Mouse (Mus musculus) lung, embryonic 15.5 days (tissue): ENCODE data around the gene Slc25a28. TPM values are rescaled to one million over a fixed set of nuclear protein-coding genes. Genes with fewer than 3 reads are reported as not detected.

ENCODE experiments used
- ATAC-seq: fragments of 200-750 bp; cut with Nextera tagmentation; 2 replicates; pipeline ENCODE4 v1.8.0; 2017; ENCODE audit warnings: moderate number of reproducible peaks, borderline replicate concordance; ENCODE audit not compliant: low FRiP score, low TSS enrichment; ENCODE audit errors: extremely low read depth
- H3K27ac ChIP-seq: fragments of 300-500 bp; sonication (generic); 2 replicates; pipeline ENCODE4 v1.5.1; 2015; ENCODE audit warnings: moderate library complexity, mild to moderate bottlenecking, inconsistent platforms
- H3K27me3 ChIP-seq: fragments of 300-500 bp; sonication (generic); 2 replicates; pipeline ENCODE4 v1.6.1; 2015; ENCODE audit warnings: inconsistent platforms
- H3K36me3 ChIP-seq: fragments of 300-500 bp; sonication (generic); 2 replicates; pipeline ENCODE4 v1.6.1; 2015; ENCODE audit warnings: inconsistent platforms
- H3K4me1 ChIP-seq: fragments of 300-500 bp; sonication (generic); 2 replicates; pipeline ENCODE4 v1.6.1; 2015; ENCODE audit warnings: inconsistent platforms
- H3K4me2 ChIP-seq: fragments of 300-500 bp; sonication (generic); 2 replicates; pipeline ENCODE4 v1.6.1; 2015; ENCODE audit warnings: inconsistent platforms, mild to moderate bottlenecking, moderate library complexity
- H3K4me3 ChIP-seq: fragments of 300-500 bp; sonication (generic); 2 replicates; pipeline ENCODE4 v1.5.1; 2015; ENCODE audit warnings: mild to moderate bottlenecking, inconsistent platforms
- H3K9ac ChIP-seq: fragments of 300-500 bp; sonication (generic); 2 replicates; pipeline ENCODE4 v1.6.1; 2015; ENCODE audit warnings: inconsistent platforms
- H3K9me3 ChIP-seq: fragments of 300-500 bp; sonication (generic); 2 replicates; pipeline ENCODE4 v1.6.1; 2016; ENCODE audit warnings: inconsistent platforms
- WGBS: fragments of 180-500 bp; shearing (Covaris S2); methylation state at CpG from one replicate; pipeline ENCODE4 v1.1.7; 2015; 5-methylcytosine and 5-hydroxymethylcytosine counted together
- polyA plus RNA-seq: library from polyadenylated mRNA; unstranded; fragments of >200 nt; fragmentation: Nextera tagmentation; extraction: Ambion mirVana; gene quantifications from 2 replicates; pipeline ENCODE4 v1.2.1, GENCODE M21; 2015

Gene Slc25a28
- polyA plus RNA-seq, result 11.1 and 12.9 TPM in 2 replicates

- peaks cover 23% of the 10 kb centered on the region for H3K4me1 ChIP-seq
- WGBS, result 0% methylated on average over 74 of the region's 79 CpGs
- peak within 1 kb of the TSS; percentile 92 for H3K4me2 ChIP-seq
- H3K9ac ChIP-seq, result peak within 1 kb of the TSS; percentile 90
- H3K4me3 ChIP-seq, result peak within 1 kb of the TSS; percentile 93
- H3K36me3 ChIP-seq, result no peaks in the 10 kb centered on the region
- ATAC-seq, result peak; percentile 97
- no peaks in the 10 kb centered on the region for H3K27me3 ChIP-seq
- peak within 1 kb of the TSS; percentile 99 for H3K27ac ChIP-seq
- H3K9me3 ChIP-seq, result no peaks in the 10 kb centered on the region
Observed at GRCm38 (mm10) chr19:43674730-43675524, at the start of gene Slc25a28. Slc25a28 (minus strand) TSS chr19:43674881.

GRCm38 (mm10) chr19:43724194-43724593, 49.5 kb upstream of the Slc25a28 start:
- WGBS, result 93% methylated on average over 20 of the region's 20 CpGs
- H3K36me3 ChIP-seq, result peaks cover 37% of the 10 kb centered on the region
- no peak for ATAC-seq

GRCm38 (mm10) chr19:43723501-43723900, 48.8 kb upstream of the Slc25a28 start:
- Histone ChIP-seq H3K36me3 (peaks cover 40% of the 10 kb centered on the region), H3K9me3 (no peaks in the 10 kb centered on the region), H3K4me1 (no peaks in the 10 kb centered on the region), H3K27ac (no peak overlapping the region), H3K27me3 (no peaks in the 10 kb centered on the region), H3K9ac (no peak overlapping the region), H3K4me3 (no peak overlapping the region), H3K4me2 (no peak overlapping the region)
- no peak for ATAC-seq
- WGBS, result 71% methylated on average over 10 of the region's 10 CpGs

More at GRCm38 (mm10) chr19:43724194-43724593, 49.5 kb upstream of the Slc25a28 start:
- no peaks in the 10 kb centered on the region for H3K27me3 ChIP-seq
- no peak overlapping the region for H3K4me3 ChIP-seq
- H3K27ac ChIP-seq, result no peak overlapping the region
- no peak overlapping the region for H3K9ac ChIP-seq
- no peaks in the 10 kb centered on the region for H3K9me3 ChIP-seq
- H3K4me1 ChIP-seq, result no peaks in the 10 kb centered on the region
- H3K4me2 ChIP-seq, result no peak overlapping the region

DNA sequence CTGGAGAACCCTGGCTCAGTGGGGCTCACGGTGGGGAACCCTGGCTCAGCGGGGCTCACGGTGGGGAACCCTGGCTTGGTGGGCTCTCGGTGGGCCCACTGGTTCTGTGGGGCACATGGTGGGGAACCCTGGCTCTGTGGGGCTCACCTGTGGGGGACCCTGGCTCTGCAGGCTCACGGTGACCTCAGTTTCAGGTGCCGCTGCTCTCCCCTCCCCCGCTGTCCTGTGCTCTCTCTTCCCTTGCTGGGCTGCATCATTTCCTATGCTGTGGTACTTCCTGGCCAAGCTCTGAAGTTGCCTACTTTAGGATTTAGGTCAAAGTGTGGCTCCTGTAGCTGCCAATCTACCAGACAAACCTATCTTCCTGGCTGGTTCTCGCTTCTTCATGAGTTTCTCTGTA, 48.2 kb upstream of the Slc25a28 start:
- no peak overlapping the region for H3K9ac ChIP-seq
- H3K4me1 ChIP-seq, result no peaks in the 10 kb centered on the region
- WGBS, result 76% methylated on average over 8 of the region's 8 CpGs
- H3K36me3 ChIP-seq, result peaks cover 37% of the 10 kb centered on the region
- no peak overlapping the region for H3K4me3 ChIP-seq
- no peaks in the 10 kb centered on the region for H3K9me3 ChIP-seq
- H3K27ac ChIP-seq, result no peak overlapping the region
- no peak for ATAC-seq
- H3K27me3 ChIP-seq, result no peaks in the 10 kb centered on the region
- no peak overlapping the region for H3K4me2 ChIP-seq

DNA sequence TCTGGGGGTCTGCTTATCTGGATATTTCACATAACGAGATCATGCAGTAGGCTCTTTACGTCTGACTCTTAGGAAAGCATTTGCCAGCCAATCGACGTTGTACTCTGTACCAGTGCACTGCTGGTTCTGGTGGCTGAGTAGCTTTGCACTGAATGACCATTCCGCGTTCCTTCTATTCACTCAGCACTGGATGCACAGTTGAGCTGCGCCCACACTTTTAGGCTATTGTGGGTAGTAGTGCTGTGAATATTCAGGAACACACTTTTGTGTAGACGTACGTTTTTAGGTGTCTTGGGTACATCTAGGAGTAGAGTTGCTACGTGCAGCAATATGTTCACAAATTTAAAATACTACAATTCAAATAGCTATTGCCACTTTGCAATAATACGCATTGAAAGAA, 45.4 kb upstream of the Slc25a28 start:
- Histone ChIP-seq H3K4me3 (no peak overlapping the region), H3K27me3 (no peaks in the 10 kb centered on the region), H3K9ac (no peak overlapping the region), H3K9me3 (no peaks in the 10 kb centered on the region), H3K36me3 (peaks cover 22% of the 10 kb centered on the region), H3K27ac (no peak overlapping the region), H3K4me1 (no peaks in the 10 kb centered on the region), H3K4me2 (no peak overlapping the region)
- no peak for ATAC-seq
- 95% methylated on average over 11 of the region's 11 CpGs for WGBS

- Histone ChIP-seq H3K4me1 (no peaks in the 10 kb centered on the region), H3K27me3 (no peaks in the 10 kb centered on the region), H3K27ac (no peak overlapping the region), H3K9ac (no peak overlapping the region), H3K4me3 (no peak overlapping the region), H3K4me2 (no peak overlapping the region), H3K36me3 (peaks cover 15% of the 10 kb centered on the region), H3K9me3 (no peaks in the 10 kb centered on the region)
- no peak for ATAC-seq
- 75% methylated on average over 5 of the region's 5 CpGs for whole genome bisulfite sequencing
Observed at GRCm38 (mm10) chr19:43711971-43712370, 37.3 kb upstream of the Slc25a28 start.

- no peak overlapping the region for H3K27ac ChIP-seq
- H3K27me3 ChIP-seq, result no peaks in the 10 kb centered on the region
- no peaks in the 10 kb centered on the region for H3K9me3 ChIP-seq
- no peaks in the 10 kb centered on the region for H3K4me1 ChIP-seq
- H3K4me3 ChIP-seq, result no peak overlapping the region
- no peak for ATAC-seq
- 56% methylated on average over 22 of the region's 22 CpGs for WGBS
- H3K9ac ChIP-seq, result no peak overlapping the region
- H3K4me2 ChIP-seq, result no peak overlapping the region
- H3K36me3 ChIP-seq, result peaks cover 17% of the 10 kb centered on the region
Observed at GRCm38 (mm10) chr19:43711159-43711916, 36.7 kb upstream of the Slc25a28 start.

DNA sequence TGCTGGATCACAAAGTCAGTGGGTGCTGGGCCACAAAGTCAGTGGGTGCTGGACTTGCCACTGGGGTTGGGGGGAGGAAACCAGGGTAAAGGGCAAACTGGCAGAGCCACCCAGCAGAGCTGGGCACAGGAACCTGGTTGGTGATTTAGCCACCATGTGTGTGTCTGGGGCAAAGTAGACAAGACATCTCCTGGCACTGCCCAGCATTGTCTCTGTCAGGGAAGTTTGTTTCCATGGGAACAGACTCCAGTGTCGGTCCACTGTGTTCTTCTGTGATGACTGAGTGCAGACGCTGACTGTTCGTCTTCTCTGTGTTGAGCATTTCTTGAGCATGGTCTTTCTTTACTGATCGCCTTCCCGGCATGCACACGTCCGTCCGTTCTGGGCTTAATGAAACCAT, 34.6 kb upstream of the Slc25a28 start:
- Histone ChIP-seq H3K4me1 (no peaks in the 10 kb centered on the region), H3K9me3 (no peaks in the 10 kb centered on the region), H3K9ac (no peak overlapping the region), H3K4me3 (no peak overlapping the region), H3K27me3 (no peaks in the 10 kb centered on the region), H3K4me2 (no peak overlapping the region), H3K27ac (no peak overlapping the region), H3K36me3 (peaks cover 29% of the 10 kb centered on the region)
- no peak for ATAC-seq
- WGBS, result 89% methylated on average over 8 of the region's 8 CpGs

DNA sequence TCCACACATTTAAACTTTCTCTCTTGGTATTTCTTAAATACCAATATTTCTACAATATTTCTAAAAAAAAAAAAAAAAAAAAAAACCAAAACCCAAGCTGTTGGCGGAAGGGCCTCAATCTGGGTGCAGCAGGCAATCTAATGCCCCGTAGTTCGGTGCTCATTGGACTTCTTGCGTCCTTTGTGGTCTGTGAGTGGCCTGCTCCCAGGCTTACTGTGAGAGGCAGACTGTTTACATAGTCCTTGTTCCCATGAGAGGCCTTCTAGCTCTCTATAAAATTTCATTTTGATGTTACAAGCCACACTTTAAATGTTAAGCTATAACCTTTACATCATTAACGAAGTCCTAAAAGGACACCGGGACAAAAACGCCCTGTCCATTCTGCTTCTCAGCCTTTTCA, 33.5 kb upstream of the Slc25a28 start:
- no peak for ATAC-seq

DNA sequence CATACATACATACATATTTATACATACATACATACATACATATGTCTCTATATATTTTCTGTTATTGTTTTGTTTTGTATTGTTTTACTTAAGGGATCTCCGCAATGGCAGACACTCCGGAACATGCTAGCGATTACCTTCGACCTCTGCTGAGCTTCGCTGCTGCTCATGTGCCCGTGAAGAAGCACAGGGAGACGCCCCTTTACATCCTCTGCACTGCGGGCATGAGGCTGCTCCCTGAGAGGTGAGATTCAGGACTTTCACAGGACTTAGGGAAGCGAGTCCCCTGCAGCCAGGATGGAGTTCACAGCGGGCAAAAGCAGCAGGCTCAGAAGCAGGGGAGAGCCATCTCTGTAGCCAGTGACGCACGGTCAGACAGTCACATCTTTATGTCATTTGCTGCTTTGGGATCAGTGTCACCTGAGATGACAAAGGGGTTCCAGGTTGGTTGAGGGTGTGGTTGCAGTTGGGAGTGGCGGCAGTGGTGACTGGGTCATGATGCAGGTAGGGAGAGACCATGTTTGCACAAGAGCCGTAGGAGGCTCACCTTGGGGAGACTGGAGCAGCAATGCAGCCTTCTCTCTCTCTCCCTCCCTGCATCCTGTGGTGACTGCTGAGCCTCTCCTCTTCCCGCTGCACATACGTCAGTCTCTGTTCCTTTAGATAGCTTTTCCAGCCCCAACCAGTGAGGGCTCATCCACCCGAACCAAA, 30.3 kb upstream of the Slc25a28 start:
- Histone ChIP-seq H3K27me3 (no peaks in the 10 kb centered on the region), H3K4me3 (no peak overlapping the region), H3K4me1 (no peaks in the 10 kb centered on the region), H3K36me3 (peaks cover 38% of the 10 kb centered on the region), H3K27ac (no peak overlapping the region), H3K4me2 (no peak overlapping the region), H3K9ac (no peak overlapping the region), H3K9me3 (no peaks in the 10 kb centered on the region)
- 84% methylated on average over 17 of the region's 17 CpGs for WGBS
- ATAC-seq, result no peak

More for the DNA sequence above, 33.5 kb upstream of the Slc25a28 start:
- no peak overlapping the region for H3K4me2 ChIP-seq
- 64% methylated on average over 7 of the region's 7 CpGs for WGBS
- H3K9me3 ChIP-seq, result no peaks in the 10 kb centered on the region
- H3K4me3 ChIP-seq, result no peak overlapping the region
- no peak overlapping the region for H3K27ac ChIP-seq
- H3K9ac ChIP-seq, result no peak overlapping the region
- H3K36me3 ChIP-seq, result peaks cover 29% of the 10 kb centered on the region
- no peaks in the 10 kb centered on the region for H3K4me1 ChIP-seq
- no peaks in the 10 kb centered on the region for H3K27me3 ChIP-seq

GRCm38 (mm10) chr19:43704211-43704610, 29.5 kb upstream of the Slc25a28 start:
- Histone ChIP-seq H3K4me3 (no peak overlapping the region), H3K27ac (no peak overlapping the region), H3K9ac (no peak overlapping the region), H3K27me3 (no peaks in the 10 kb centered on the region), H3K4me1 (no peaks in the 10 kb centered on the region), H3K4me2 (no peak overlapping the region), H3K9me3 (no peaks in the 10 kb centered on the region), H3K36me3 (peaks cover 41% of the 10 kb centered on the region)
- WGBS, result 69% methylated on average over 11 of the region's 11 CpGs
- no peak for ATAC-seq
